Mouse (Mus musculus) right cerebral cortex, adult 2 months (tissue): ENCODE measurements around the gene Olfr711.
"Not testable (repeated sequence)": the region's sequence is repeated elsewhere in the genome, so short reads cannot be mapped to it uniquely, and the experiment has no call there.

ENCODE experiments used
- DNase-seq, 2 experiments: peaks; one replicate each; pipeline ENCODE4 v3.0.0; 2021 to 2022; ENCODE audit warnings: low spot score in 2 of 2

Olfr711 gene

DNA sequence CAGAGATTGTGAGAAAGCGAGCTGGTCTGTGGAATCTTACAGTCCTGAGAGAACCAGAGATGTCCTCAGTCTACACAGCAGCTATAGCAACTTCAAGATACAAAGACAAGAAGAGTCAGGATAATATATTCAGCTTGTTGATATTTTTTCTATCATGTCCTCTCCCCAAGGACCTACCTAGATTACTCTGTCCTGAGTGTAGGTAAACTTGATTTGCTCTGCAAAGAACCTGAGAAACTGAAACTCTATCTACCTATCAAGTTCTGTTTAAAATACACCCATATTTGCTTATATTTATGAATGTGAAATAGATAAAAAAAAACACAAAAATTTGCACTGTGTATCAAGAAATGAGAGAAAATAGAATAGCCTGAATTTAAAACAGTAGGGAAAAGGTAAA lies at the start of gene Olfr711:
TSS of gene Olfr711 (minus strand) at position 101 of the 400 bp plus-strand sequence.
- DNase-seq: no peak

GRCm38 (mm10) chr7:107005972-107006371 lies 30.7 kb upstream of the Olfr711 start, which contains the start of gene Olfr2:
Gene Olfr2 (minus strand): TSS chr7:107006072.
- no peak for DNase-seq

DNA sequence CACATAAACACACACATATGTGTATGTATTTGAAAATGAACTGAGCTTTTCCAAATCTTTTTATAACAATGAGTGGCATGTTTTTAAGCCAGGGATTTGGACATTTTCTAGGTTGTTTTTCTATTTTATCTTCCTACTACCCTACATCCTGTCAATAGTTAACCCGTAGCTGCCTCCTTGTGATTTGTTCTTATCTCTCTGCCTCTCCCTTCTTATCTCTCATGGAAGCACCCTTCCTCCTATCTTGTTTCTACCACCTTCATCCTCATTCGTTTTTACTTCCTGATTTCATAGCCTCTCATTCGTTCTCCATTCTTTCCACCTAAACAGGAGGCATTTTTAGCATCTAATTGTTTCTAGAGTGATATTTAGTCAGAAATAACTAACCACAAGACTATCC lies 28.9 kb upstream of the Olfr711 start:
- no peak for DNase-seq

- no peak for DNase-seq
Observed at GRCm38 (mm10) chr7:107000798-107001197, 25.5 kb upstream of the Olfr711 start.

DNA sequence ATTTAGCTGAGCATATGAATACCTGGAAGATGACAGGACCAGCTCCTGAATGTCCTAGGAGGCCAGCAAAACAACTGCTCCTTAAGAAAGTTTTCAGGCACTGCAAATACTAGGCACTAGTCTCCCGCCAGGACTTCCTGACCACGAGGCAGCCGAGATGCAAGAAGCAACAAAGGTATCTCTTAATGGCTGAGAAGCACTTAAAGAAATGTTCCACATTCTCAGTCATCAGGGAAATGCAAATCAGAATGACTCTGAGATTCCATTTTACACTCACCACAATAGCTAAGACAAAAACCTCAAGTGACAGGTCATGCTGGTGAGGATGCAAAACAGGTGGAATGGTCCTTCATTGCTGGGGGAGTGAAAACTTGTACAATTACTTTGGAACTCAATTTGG lies 10.0 kb upstream of the Olfr711 start:
- no peak for DNase-seq

DNA sequence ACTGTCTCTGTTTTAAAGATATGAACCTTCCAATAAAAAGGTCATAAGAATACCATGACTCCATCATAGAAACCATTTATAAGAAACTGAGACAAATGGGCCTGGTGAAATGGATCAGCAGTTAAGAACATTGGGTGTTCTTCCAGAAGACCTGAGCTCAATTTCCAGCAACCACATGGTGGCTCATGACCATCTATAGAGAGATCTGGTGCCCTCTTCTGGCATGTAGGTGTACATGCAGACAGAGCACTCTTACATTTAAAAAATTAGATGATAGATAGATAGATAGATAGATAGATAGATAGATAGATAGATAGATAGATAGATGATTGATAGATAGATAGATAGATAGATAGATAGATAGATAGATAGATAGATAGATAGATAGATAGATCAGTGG lies 7.8 kb downstream of the Olfr711 start:
- DNase-seq: not testable (repeated sequence)

GRCm38 (mm10) chr7:106963837-106964236 lies 11.4 kb downstream of the Olfr711 start, which contains the start of gene Olfr6:
Gene Olfr6 (minus strand): TSS chr7:106963937.
- no peak for DNase-seq

DNA sequence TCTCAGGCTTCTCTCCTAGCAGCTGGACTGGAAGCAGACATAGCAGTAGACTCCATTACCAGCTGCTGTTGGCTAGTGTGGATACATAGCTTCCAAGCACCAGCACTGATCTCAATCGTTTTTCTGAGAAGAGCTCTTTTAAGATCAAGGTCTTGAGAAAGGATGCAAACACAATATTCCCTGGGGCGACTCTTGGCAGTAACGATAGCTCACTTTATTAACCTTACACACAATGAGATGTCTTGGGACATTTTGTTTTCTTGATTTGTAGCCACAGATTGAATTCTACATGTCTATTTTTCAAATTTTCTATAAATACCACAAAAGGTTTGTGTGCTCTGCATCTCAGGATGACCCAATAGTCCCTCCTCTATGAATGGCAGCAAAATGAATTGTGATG lies 27.0 kb downstream of the Olfr711 start, which contains the start of gene Olfr710:
TSS of gene Olfr710 (minus strand) at position 101 of the 400 bp plus-strand sequence.
- no peak for DNase-seq

DNA sequence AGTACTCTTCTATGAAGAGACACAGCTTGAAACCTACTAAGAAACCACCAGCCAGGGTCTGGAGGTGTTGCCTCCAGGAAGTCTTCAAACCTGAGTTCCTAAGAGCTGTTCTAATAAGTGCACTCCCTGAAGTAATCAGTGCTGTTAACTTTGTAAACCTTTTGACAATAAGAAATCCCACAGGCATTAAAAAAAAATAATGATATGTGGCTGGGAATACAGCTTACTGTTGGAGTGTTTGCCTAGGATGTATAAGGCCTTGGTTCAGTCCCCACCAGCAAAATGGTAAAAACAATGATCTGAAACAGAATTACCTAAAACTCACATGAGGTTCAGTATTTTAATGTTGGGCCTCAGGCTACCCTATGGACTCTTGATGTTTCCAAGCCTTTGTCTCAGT lies 43.1 kb downstream of the Olfr711 start, which contains the start of gene Olfr709-ps1:
TSS of gene Olfr709-ps1 (minus strand) at position 101 of the 400 bp plus-strand sequence.
- no peak for DNase-seq

DNA sequence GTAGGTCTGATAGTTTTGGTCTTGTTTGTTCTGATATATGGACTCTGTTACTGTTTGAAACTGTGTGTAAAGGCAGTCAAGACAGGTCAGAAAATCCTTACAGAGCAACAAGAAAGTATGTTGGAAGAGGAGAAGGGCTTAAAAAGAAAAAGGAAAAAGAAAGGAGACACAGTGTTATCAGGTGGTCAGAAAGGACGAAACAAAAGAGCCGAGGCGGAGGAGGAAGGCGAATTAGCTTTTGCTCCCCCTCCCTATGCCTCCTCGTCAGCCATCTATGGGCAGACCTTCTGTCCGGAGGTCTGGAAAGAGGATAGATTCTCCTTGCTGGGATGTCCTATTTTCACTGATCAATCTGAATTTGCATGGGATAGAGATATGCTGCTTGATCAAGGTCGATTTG lies 54.3 kb downstream of the Olfr711 start:
- not testable (repeated sequence) for DNase-seq
